Mouse (Mus musculus) adrenal gland, postnatal 25 days (tissue): ENCODE measurements around the gene Emilin3. TPM values are rescaled to one million over a fixed set of nuclear protein-coding genes. Genes with fewer than 3 reads are reported as not detected.
"Not testable (repeated sequence)": the region's sequence is repeated elsewhere in the genome, so short reads cannot be mapped to it uniquely, and the experiment has no call there.

Experiments used
- DNase-seq: peaks from one replicate; pipeline ENCODE4 v3.0.0; 2021; ENCODE audit warnings: mixed read lengths
- long read RNA-seq: library from polyadenylated mRNA; stranded (forward); transcript quantifications from one replicate; pipeline ENCODE4 v2.0.0, GENCODE M21; 2021
- total RNA-seq: library from RNA; stranded (reverse); gene quantifications from 2 replicates; pipeline ENCODE4 v1.2.3, GENCODE M21; 2021

Emilin3 gene
- not detected in 2 replicates for total RNA-seq
- long read RNA-seq = 0 reads

- no peak for DNase-seq
Observed at GRCm38 (mm10) chr2:160912231-160912671, at the start of gene Emilin3. Gene Emilin3 (minus strand): TSS chr2:160912328.

- DNase-seq = no peak
Observed at GRCm38 (mm10) chr2:160960956-160961646, 49.0 kb upstream of the Emilin3 start.

GRCm38 (mm10) chr2:160959901-160960300 lies 47.8 kb upstream of the Emilin3 start:
- no peak for DNase-seq

GRCm38 (mm10) chr2:160958737-160959136 lies 46.6 kb upstream of the Emilin3 start:
- DNase-seq = no peak

GRCm38 (mm10) chr2:160957801-160958200 lies 45.7 kb upstream of the Emilin3 start:
- not testable (repeated sequence) for DNase-seq

GRCm38 (mm10) chr2:160957307-160957706 lies 45.2 kb upstream of the Emilin3 start:
- not testable (repeated sequence) for DNase-seq

- DNase-seq = no peak
Observed at GRCm38 (mm10) chr2:160955331-160955730, 43.2 kb upstream of the Emilin3 start.

- DNase-seq = no peak
Observed at GRCm38 (mm10) chr2:160954541-160954940, 42.4 kb upstream of the Emilin3 start.

- no peak for DNase-seq
Observed at GRCm38 (mm10) chr2:160953131-160953873, 41.2 kb upstream of the Emilin3 start.

GRCm38 (mm10) chr2:160951595-160951994 lies 39.5 kb upstream of the Emilin3 start:
- DNase-seq = no peak

GRCm38 (mm10) chr2:160942443-160942842 lies 30.3 kb upstream of the Emilin3 start:
- no peak for DNase-seq

GRCm38 (mm10) chr2:160940930-160941709 lies 29.0 kb upstream of the Emilin3 start:
- DNase-seq = no peak

- DNase-seq = no peak
Observed at GRCm38 (mm10) chr2:160934451-160934850, 22.3 kb upstream of the Emilin3 start.

- no peak for DNase-seq
Observed at GRCm38 (mm10) chr2:160933890-160934289, 21.8 kb upstream of the Emilin3 start.

GRCm38 (mm10) chr2:160932981-160933380 lies 20.9 kb upstream of the Emilin3 start:
- DNase-seq = no peak

GRCm38 (mm10) chr2:160932325-160932724 lies 20.2 kb upstream of the Emilin3 start:
- no peak for DNase-seq

GRCm38 (mm10) chr2:160931378-160931777 lies 19.2 kb upstream of the Emilin3 start:
- no peak for DNase-seq

- DNase-seq = no peak
Observed at GRCm38 (mm10) chr2:160925203-160925602, 13.1 kb upstream of the Emilin3 start.

GRCm38 (mm10) chr2:160921285-160921684 lies 9.2 kb upstream of the Emilin3 start:
- no peak for DNase-seq

GRCm38 (mm10) chr2:160918930-160919215 lies 6.7 kb upstream of the Emilin3 start:
- no peak for DNase-seq

- no peak for DNase-seq
Observed at GRCm38 (mm10) chr2:160918154-160918929, 6.2 kb upstream of the Emilin3 start.

GRCm38 (mm10) chr2:160917313-160917712 lies 5.2 kb upstream of the Emilin3 start:
- peak; percentile 18 for DNase-seq
